Mouse (Mus musculus) lung, postnatal 0 days (tissue): ENCODE measurements around the gene Adad1.

ENCODE experiments used
- CTCF ChIP-seq: IDR thresholded peaks from 2 replicates; pipeline ENCODE4 v1.5.1; 2016; ENCODE audit warnings: antibody characterized with exemption, mild to moderate bottlenecking
- EP300 ChIP-seq: IDR thresholded peaks from 2 replicates; pipeline ENCODE4 v1.6.1; 2016; ENCODE audit warnings: antibody characterized with exemption, mild to moderate bottlenecking, control low read depth

GRCm38 (mm10) chr3:37084860-37085259 is 21.5 kb downstream of the Adad1 start:
- TF ChIP-seq EP300 (no peak), CTCF (no peak)
